Mouse (Mus musculus) cerebral cortex, adult 2 months (tissue): ENCODE measurements around the gene Gm17078.

ENCODE experiments used
- WGBS: fragments of 180-500 bp; shearing (Covaris S2); methylation state at CpG from one replicate; pipeline ENCODE4 v1.1.7; 2018; 5-methylcytosine and 5-hydroxymethylcytosine counted together

Gm17078 gene

DNA sequence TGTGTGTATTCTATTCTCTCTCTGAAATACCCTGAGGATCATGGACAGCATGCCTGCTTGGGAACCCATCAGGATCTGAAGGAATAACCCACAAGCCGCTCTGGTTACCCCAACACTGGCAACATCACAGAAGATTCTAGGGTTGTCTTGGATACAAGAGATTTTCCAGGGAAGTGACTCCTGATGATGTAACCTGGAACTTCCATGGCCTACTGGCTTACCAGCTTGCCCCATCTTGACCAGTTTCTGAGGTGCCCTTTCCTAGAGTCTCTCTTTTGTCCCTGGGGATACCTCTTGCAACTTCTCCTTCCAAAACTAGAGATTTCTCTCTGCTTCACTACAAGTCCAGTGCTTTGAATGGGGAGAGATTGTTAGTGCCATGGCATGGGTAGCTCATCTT lies at the start of gene Gm17078:
Gene Gm17078, minus strand, starts transcription at position 101 of the 400 bp plus-strand sequence.
- 79% methylated on average over 1 of the region's 1 CpGs for WGBS

DNA sequence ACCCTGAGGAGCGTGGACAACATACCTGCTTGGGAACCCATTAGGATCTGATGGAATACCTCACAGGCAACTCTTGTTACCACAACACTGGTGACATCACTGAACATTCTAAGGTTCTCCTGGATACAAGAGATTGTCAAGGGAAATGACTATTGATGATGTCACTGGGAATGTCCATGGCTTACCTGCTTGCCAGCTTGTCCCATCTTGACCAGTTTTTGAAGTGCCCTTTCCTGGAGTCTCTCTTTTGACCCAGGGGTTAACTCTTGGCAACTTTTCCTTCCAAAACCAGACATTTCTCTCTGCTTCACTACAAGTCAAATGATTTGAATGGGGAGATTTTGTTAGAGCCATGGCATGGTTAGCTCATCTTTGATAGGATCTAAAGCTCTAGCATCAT lies 24.5 kb upstream of the Gm17078 start, which contains the start of gene Gm4181:
Gene Gm4181, minus strand, starts transcription at position 101 of the 400 bp plus-strand sequence.
- WGBS, result 78% methylated on average over 1 of the region's 1 CpGs

DNA sequence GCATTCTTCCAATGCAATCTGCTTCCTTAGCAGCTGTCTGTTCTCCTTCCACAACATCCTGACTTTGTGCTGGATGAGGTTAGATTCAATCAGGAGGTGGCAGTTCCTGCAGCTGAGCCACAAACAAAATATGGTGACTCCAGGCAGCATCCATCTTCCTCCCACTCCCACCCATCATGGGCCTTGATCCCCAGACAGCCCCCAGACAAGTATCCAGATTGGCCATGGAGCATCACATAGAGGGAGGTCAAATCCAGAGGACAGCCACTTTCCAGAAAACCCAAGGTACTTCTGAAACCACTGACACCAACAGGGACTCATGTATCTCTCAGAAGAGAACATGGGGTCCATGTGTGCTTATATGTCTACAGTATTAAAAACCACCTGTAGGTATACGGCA lies 21.3 kb upstream of the Gm17078 start:
- 97% methylated on average over 1 of the region's 1 CpGs for WGBS

DNA sequence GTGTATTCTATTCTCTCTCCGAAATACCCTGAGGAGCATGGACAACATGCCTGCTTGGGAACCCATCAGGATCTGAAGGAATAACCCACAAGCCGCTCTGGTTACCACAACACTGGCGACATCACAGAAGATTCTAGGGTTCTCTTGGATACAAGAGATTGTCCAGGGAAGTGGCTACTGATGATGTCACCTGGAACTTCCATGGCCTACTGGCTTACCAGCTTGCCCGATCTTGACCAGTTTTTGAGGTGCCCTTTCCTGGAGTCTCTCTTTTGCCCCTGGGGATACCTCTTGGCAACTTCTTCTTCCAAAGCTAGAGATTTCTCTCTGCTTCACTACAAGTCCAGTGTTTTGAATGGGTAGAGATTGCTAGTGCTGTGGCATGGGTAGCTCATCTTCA lies 19.1 kb downstream of the Gm17078 start, which contains the start of gene Gm17174:
Gene Gm17174, minus strand, starts transcription at position 101 of the 400 bp plus-strand sequence.
- WGBS, result 92% methylated on average over 4 of the region's 4 CpGs

DNA sequence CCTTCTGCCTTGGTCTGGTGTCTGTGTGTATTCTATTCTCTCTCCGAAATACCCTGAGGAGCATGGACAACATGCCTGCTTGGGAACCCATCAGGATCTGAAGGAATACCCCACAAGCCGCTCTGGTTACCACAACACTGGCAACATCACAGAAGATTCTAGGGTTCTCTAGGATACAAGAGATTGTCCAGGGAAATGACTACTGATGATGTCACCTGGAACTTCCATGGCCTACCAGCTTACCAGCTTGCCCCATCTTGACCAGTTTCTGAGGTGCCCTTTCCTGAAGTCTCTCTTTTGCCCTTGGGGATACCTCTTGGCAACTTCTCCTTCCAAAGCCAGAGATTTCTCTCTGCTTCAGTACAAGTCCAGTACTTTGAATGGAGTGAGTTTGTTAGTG lies 37.1 kb downstream of the Gm17078 start, which contains the start of gene Gm17175:
Gene Gm17175, minus strand, starts transcription at position 101 of the 400 bp plus-strand sequence.
- WGBS, result 86% methylated on average over 2 of the region's 2 CpGs
